Mouse (Mus musculus) cerebellum, postnatal 10 days (tissue): ENCODE measurements at regions not wholly inside any gene's neighbourhood (a gene's known extent, or its start where the extent isn't known, plus 50 kb on each side); places are given as distances from the start of the nearest gene placed in this dataset.
A peak's percentile ranks its signal among the peaks of the same experiment; 100 is the strongest.

Experiments
- DNase-seq, 2 experiments: peaks; one replicate each; pipeline ENCODE4 v3.0.0; 2021; ENCODE audit warnings: mixed read lengths in 2 of 2

GRCm38 (mm10) chr11:19468803-19469202 is 450.0 kb upstream of the Meis1 start:
- peak in 1 of 2 experiments; percentile 13 for DNase-seq

- DNase-seq, result no peak
Measured at GRCm38 (mm10) chr11:19470648-19471341, 452.0 kb upstream of the Meis1 start.

- peak; percentile 60 to 61 for DNase-seq
Measured at GRCm38 (mm10) chr11:19475068-19475786, 448.9 kb upstream of the Spred2 start.

GRCm38 (mm10) chr11:19493089-19493756 is 431.0 kb upstream of the Spred2 start:
- DNase-seq, result no peak

- DNase-seq, result peak; percentile 69 to 71
Measured at GRCm38 (mm10) chr11:19521721-19522120, 402.5 kb upstream of the Spred2 start.

- DNase-seq, result no peak
Measured at GRCm38 (mm10) chr11:19523853-19524487, 400.2 kb upstream of the Spred2 start.

- no peak for DNase-seq
Measured at GRCm38 (mm10) chr11:19529126-19529525, 395.0 kb upstream of the Spred2 start.

GRCm38 (mm10) chr11:19530652-19531051 is 393.5 kb upstream of the Spred2 start:
- no peak for DNase-seq

GRCm38 (mm10) chr11:19531255-19532003 is 392.7 kb upstream of the Spred2 start:
- DNase-seq, result peak; percentile 78 to 79

GRCm38 (mm10) chr11:19532867-19533266 is 391.3 kb upstream of the Spred2 start:
- no peak for DNase-seq

GRCm38 (mm10) chr11:19533701-19534100 is 390.5 kb upstream of the Spred2 start:
- DNase-seq, result peak; percentile 79 to 84

GRCm38 (mm10) chr11:19535215-19535614 is 389.0 kb upstream of the Spred2 start:
- DNase-seq, result no peak

GRCm38 (mm10) chr11:19546226-19546625 is 377.9 kb upstream of the Spred2 start:
- no peak for DNase-seq

- DNase-seq, result peak in 1 of 2 experiments; percentile 21
Measured at GRCm38 (mm10) chr11:19554316-19554946, 369.7 kb upstream of the Spred2 start.

GRCm38 (mm10) chr11:19554947-19555770 is 369.0 kb upstream of the Spred2 start:
- no peak for DNase-seq

GRCm38 (mm10) chr11:19560452-19560851 is 363.7 kb upstream of the Spred2 start:
- peak; percentile 44 to 65 for DNase-seq

- no peak for DNase-seq
Measured at GRCm38 (mm10) chr11:19562668-19563067, 361.5 kb upstream of the Spred2 start.

GRCm38 (mm10) chr11:19585228-19585627 is 338.9 kb upstream of the Spred2 start:
- no peak for DNase-seq

- DNase-seq, result no peak
Measured at GRCm38 (mm10) chr11:19592506-19593355, 331.4 kb upstream of the Spred2 start.

- peak in 1 of 2 experiments; percentile 28 for DNase-seq
Measured at GRCm38 (mm10) chr11:19595107-19595506, 329.1 kb upstream of the Spred2 start.
